Mouse (Mus musculus): ENCODE measurements around the gene Herpud1.

The Herpud1 gene

DNA sequence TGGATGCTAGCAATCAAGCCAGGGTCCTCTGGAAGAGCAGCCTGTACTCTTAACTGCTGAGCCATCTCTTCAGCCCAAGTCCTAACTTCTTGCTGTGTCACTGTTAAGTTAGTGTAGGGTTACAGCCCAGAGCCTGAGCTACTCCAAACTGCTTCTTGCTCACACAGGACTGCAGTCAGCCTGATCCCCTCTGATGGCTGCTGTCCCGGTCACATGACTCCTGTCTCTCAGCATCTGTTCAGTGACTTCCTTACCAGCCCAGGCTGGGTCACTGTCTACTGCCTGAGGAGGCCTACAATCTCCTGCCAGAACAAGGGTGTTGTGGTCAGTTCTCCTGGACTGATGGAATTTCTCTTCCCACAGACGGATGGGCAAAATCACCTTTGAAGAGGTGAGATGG lies 29.0 kb downstream of the Herpud1 start:
- no peak for TF ChIP-seq GATA4 (IDR thresholded peaks at IDR 0.05; ENCODE audit: insufficient replicate concordance, low read length)

DNA sequence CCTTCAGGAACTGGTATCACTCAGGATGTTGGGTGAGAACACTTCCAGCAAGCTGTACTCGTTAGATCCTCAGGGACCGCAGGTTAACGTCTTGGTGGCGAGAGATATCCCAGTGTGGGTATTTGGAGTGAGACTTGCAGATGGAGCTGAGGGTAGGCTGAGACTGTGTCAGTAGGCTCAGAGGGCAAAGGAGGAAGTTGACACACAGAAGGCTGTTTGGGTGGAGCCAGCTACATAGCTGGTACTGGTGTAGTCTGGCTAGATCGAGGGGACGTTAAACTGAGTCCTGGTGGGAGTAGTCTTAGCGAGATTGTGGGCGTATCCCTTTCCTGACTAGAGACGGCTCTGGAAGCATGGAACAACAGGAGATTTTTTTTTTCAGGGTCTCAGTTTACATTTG lies 31.8 kb downstream of the Herpud1 start:
- TF ChIP-seq GATA4 (IDR thresholded peaks at IDR 0.05; ENCODE audit: insufficient replicate concordance, low read length) = no peak

DNA sequence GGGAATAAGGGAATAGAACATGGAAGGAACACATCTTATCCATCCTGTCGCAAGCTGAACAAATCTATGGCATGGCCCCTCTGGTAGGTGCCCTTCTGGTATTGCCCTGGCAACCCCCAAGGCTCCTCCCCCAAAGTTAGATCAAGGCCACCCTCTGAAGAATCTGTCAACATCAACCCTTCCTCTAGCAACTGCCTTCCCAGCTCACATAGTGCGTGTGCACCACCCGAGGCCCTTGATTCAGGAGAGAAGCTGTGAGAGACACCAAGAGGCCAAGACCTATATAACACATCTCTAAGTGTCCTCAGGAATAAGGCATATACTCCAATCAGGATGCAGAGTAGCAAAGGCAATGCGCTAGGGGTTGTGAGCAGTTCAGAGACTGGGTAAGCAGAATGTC lies 36.0 kb downstream of the Herpud1 start:
- no peak for TF ChIP-seq GATA4 (IDR thresholded peaks at IDR 0.05; ENCODE audit: insufficient replicate concordance, low read length)

DNA sequence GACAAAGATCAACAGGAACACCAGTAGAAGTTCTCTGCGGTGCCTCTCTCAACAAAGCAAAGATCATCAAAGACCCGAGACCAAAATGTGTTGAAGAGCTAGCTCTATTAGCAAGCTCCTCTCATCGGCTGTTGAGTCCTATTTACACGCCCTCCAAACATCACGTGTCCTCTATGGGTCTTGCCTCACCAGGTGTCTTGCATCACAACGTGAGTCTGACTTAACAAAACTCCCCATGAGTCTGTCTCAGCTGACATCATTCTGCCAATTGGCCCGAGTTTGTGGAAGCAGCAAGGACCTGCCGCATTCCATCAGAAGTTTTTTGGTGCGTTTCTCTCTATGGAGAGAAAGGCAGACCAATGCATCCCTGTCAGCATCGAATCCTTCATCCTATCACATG lies 41.7 kb downstream of the Herpud1 start:
- no peak for TF ChIP-seq GATA4 (IDR thresholded peaks at IDR 0.05; ENCODE audit: insufficient replicate concordance, low read length)

DNA sequence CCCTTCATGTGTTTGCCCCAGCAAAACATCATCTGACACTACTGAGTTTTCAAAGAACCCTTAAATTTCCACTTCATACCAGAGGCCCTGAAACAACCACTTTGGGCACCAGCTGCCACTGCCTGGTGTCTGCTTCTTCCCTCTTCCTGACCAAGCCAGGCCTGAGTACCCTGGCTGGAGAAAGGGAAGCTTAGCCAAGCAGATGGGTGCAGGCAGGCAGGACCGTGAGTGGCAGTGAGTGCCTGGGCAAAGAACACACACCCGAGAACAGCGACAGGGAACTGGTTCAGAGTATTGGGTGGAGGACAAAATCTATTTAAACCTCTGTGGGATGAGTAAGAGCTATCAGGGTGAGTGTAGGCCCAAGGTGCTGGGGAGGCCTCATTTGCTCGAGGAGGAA lies 42.2 kb downstream of the Herpud1 start:
- no peak for TF ChIP-seq GATA4 (IDR thresholded peaks at IDR 0.05; ENCODE audit: insufficient replicate concordance, low read length)

DNA sequence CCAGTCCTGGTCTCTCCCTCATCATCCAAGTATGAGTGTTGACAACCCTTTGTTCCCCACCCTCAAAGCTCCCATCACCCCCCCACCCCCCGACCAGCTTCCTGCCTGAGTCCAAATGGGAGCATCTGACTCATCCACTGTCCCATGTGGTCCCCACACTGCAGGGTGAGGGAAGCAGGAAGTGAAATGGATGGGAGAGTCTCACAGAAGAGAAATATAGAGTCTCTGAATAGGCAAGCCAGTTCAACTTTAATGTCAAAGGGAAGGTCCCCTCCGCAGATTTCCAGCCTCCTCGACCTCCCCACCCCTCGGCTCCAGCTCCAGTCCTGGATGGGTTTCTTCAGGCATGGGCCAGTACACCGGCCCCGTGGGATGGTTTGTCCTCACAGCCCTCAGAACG lies 43.1 kb downstream of the Herpud1 start:
- TF ChIP-seq GATA4 (IDR thresholded peaks at IDR 0.05; ENCODE audit: insufficient replicate concordance, low read length) = no peak

- no peak for TF ChIP-seq GATA4 (IDR thresholded peaks at IDR 0.05; ENCODE audit: insufficient replicate concordance, low read length)
These were observed 46.0 kb downstream of the Herpud1 start for GRCm38 (mm10) chr8:94432212-94432611.

- no peak; the same call in 1 of the 2 replicates for TF ChIP-seq GATA4 (IDR thresholded peaks at IDR 0.05; ENCODE audit: insufficient replicate concordance, low read length)
These were observed 47.8 kb downstream of the Herpud1 start, which contains the start of gene Nlrc5 for GRCm38 (mm10) chr8:94433981-94434466. Gene Nlrc5 (plus strand): TSS chr8:94434356.

DNA sequence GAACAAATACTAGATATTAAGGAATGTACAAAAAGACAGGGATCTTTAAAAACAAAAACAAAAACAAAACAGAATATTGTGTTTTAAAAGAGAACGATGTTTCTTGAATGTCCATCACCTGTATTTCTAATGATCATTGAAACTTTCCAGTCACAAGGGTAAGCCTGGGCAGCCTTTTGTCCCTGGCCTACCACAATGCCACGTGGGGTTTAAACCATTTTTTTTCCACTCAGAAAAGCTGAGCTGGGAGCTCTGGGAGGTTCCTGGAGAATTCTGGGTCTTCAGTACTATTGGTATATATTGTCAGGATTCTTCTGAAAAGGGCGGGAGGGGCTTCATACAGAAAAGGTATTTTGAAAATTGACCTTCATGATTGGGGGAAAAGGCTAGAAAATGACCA lies 48.7 kb downstream of the Herpud1 start:
- TF ChIP-seq GATA4 (IDR thresholded peaks at IDR 0.05; ENCODE audit: insufficient replicate concordance, low read length) = no peak

DNA sequence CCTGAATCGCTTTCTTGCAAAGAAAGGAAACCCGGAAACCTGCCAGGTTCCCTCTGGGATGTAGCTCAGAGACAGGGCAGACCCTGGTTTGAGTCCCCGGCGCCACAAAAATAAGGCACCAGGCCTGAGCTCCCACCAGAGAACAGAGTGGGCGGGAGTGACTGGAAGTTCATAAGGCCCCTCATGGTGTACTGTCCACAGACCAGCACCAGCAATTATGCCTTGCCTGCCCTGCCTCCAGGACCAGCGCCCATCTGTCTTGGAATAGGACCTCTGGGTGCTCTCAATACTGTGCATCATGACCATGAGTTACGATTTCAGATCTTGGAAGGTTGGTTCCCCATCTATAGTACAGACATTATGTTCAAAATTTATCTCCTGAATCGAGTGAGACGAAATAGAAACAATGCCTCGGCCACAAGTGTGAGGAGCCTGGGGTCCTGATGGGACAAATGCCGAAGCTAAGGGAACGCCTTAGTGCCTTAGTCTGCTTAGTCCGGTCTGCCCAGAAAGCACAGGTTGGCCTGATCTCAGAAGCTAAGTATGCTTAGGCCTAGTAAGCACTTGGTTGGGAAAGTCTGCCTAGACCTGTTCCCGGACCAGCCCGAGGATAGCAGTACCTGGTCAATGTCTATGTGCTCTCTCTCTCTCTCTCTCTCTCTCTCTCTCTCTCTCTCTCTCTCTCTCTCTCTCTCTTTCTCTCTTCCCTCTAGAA lies 49.3 kb downstream of the Herpud1 start:
- no peak for TF ChIP-seq GATA4 (IDR thresholded peaks at IDR 0.05; ENCODE audit: insufficient replicate concordance, low read length)

- TF ChIP-seq GATA4 (IDR thresholded peaks at IDR 0.05; ENCODE audit: insufficient replicate concordance, low read length) = no peak
These were observed 49.9 kb downstream of the Herpud1 start for GRCm38 (mm10) chr8:94436112-94436572.

DNA sequence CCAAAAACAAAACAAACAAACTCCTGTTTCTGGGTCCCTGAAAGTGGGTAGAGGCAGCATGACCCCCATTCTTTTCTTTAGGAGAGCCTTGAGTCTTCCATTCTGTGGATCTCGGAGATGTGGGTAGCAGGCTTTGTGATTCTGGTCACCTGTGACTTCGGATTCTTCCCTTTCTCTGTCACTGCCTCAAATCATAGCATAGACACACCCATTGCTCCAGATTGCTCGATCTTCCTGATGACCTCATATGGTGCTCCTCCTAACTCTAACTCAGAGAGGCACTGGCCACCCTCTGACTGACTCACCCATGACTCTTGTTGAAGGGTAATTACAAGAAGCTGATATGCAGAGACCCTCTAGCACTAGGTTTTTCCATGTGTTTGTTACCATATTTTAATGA lies 50.7 kb downstream of the Herpud1 start:
- no peak for TF ChIP-seq GATA4 (IDR thresholded peaks at IDR 0.05; ENCODE audit: insufficient replicate concordance, low read length)

DNA sequence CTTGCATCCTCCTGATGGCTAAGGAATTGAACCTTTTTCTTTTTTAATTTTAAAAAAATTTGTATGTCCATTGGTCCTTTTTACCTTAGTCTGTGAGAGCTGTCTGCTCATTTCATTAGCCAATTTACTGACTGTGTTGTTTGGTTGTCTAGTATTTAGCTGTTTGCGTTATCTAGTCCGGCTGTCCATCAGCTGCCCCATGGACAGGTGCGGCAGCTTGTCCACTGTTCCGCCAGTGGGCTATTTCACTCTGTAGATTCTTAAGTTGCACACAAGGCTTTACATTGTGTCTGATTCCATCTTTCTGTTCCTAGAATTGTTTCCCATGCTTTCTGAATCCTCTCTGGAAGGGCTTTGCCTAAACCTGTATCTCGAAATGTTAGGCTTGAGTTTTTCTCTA lies 52.4 kb downstream of the Herpud1 start:
- no peak for TF ChIP-seq GATA4 (IDR thresholded peaks at IDR 0.05; ENCODE audit: insufficient replicate concordance, low read length)

- no peak for TF ChIP-seq GATA4 (IDR thresholded peaks at IDR 0.05; ENCODE audit: insufficient replicate concordance, low read length)
These were observed 53.5 kb downstream of the Herpud1 start for GRCm38 (mm10) chr8:94439691-94440090.

GRCm38 (mm10) chr8:94440389-94440788 lies 54.2 kb downstream of the Herpud1 start:
- no peak for TF ChIP-seq GATA4 (IDR thresholded peaks at IDR 0.05; ENCODE audit: insufficient replicate concordance, low read length)

- TF ChIP-seq GATA4 (IDR thresholded peaks at IDR 0.05; ENCODE audit: insufficient replicate concordance, low read length) = no peak
These were observed 55.4 kb downstream of the Herpud1 start for GRCm38 (mm10) chr8:94441686-94442085.

DNA sequence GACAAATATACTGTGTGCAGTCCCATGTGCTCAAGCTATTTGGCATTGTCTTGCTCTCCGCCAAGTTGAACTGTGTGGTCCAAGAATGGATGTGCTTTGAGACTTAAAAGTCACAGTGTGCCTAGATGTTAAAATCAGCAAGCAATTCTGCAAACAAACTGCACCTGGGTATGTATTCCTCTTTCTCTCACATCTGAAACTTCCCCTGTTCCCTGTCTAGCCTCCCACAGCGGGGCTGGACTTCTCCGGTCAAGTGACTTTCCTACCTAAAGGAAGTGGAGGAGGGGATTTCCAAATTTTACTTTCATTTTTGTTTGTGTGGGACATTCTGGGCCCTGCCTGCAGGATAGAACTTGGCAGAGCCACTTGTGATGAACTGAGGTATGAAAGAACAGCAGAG lies 56.9 kb downstream of the Herpud1 start:
- no peak for TF ChIP-seq GATA4 (IDR thresholded peaks at IDR 0.05; ENCODE audit: insufficient replicate concordance, low read length)

Data from liver, adult (tissue).